ENCODE assay signal across 13 mouse cellular contexts in genomic region chr6:93877337-93877736, GRCm38 (mm10).
"Had no signal": no experiment of that assay in that cellular context is flagged by ENCODE, and none has a peak within 500 bp of the region (broad histone marks: within the 10 kb centered on the region; RNA-seq: fewer than 3 reads in every experiment).

No protein-coding gene starts in this region.

- H3K9ac ChIP-seq: limb, embryonic 13.5 days; liver, embryonic 14.5 days; neural tube, embryonic 12.5 days; stomach, embryonic 15.5 days had no signal

- H3K36me3 ChIP-seq: neural tube, embryonic 12.5 days; stomach, embryonic 15.5 days had no signal

- H3K4me2 ChIP-seq: limb, embryonic 13.5 days; neural tube, embryonic 12.5 days; stomach, embryonic 15.5 days had no signal

- H3K4me1 ChIP-seq: limb, embryonic 13.5 days; neural tube, embryonic 12.5 days; stomach, embryonic 15.5 days had no signal

- DNase-seq: kidney, postnatal 4 days; left cerebral cortex, postnatal 4 days; lung, adult 18-20 months; right cerebral cortex, postnatal 14 days; thymus, adult 2 months; thymus, postnatal 25 days had no signal

- ATAC-seq: intestine, postnatal 0 days had no signal

- H3K4me3 ChIP-seq: layer of hippocampus, adult 2 months; limb, embryonic 13.5 days; myocyte; neural tube, embryonic 12.5 days; stomach, embryonic 15.5 days had no signal

- H3K27ac ChIP-seq: layer of hippocampus, adult 2 months; limb, embryonic 13.5 days; liver, embryonic 14.5 days; neural tube, embryonic 12.5 days; stomach, embryonic 15.5 days had no signal

- H3K9me3 ChIP-seq: limb, embryonic 13.5 days; neural tube, embryonic 12.5 days; stomach, embryonic 15.5 days had no signal

- H3K27me3 ChIP-seq: limb, embryonic 13.5 days; neural tube, embryonic 12.5 days; stomach, embryonic 15.5 days had no signal
